Mouse (Mus musculus) right cerebral cortex, adult 18-20 months (tissue): ENCODE measurements around the gene Hoxa10.

ENCODE experiments used
- DNase-seq: peaks from one replicate; pipeline ENCODE4 v3.0.0; 2022; ENCODE audit warnings: mixed read lengths

Hoxa10 gene

GRCm38 (mm10) chr6:52203121-52203370 lies 37.6 kb downstream of the Hoxa10 start:
- no peak for DNase-seq

GRCm38 (mm10) chr6:52202362-52203120 lies 38.1 kb downstream of the Hoxa10 start:
- DNase-seq = no peak

GRCm38 (mm10) chr6:52201269-52201668 lies 39.4 kb downstream of the Hoxa10 start:
- no peak for DNase-seq

GRCm38 (mm10) chr6:52200751-52201250 lies 39.9 kb downstream of the Hoxa10 start:
- DNase-seq = no peak

GRCm38 (mm10) chr6:52200073-52200750 lies 40.4 kb downstream of the Hoxa10 start:
- DNase-seq = no peak

- DNase-seq = no peak
These were observed 43.4 kb downstream of the Hoxa10 start for GRCm38 (mm10) chr6:52197271-52197670.

GRCm38 (mm10) chr6:52196811-52197210 lies 43.8 kb downstream of the Hoxa10 start:
- no peak for DNase-seq

- DNase-seq = no peak
These were observed 46.0 kb downstream of the Hoxa10 start for GRCm38 (mm10) chr6:52194690-52195089.

- DNase-seq = no peak
These were observed 48.6 kb downstream of the Hoxa10 start for GRCm38 (mm10) chr6:52191860-52192550.

GRCm38 (mm10) chr6:52190906-52191810 lies 49.5 kb downstream of the Hoxa10 start, which contains the start of gene Hoxa4:
Gene Hoxa4 (minus strand): TSS chr6:52191753.
- DNase-seq = no peak

GRCm38 (mm10) chr6:52190410-52190809 lies 50.2 kb downstream of the Hoxa10 start:
- no peak for DNase-seq

GRCm38 (mm10) chr6:52189909-52190308 lies 50.7 kb downstream of the Hoxa10 start:
- DNase-seq = no peak

GRCm38 (mm10) chr6:52189172-52189591 lies 51.5 kb downstream of the Hoxa10 start:
- DNase-seq = no peak

GRCm38 (mm10) chr6:52186500-52186899 lies 54.2 kb downstream of the Hoxa10 start:
- DNase-seq = no peak

GRCm38 (mm10) chr6:52185834-52186233 lies 54.8 kb downstream of the Hoxa10 start:
- DNase-seq = no peak

GRCm38 (mm10) chr6:52185222-52185621 lies 55.4 kb downstream of the Hoxa10 start:
- DNase-seq = no peak

GRCm38 (mm10) chr6:52184668-52185067 lies 56.0 kb downstream of the Hoxa10 start:
- DNase-seq = no peak

GRCm38 (mm10) chr6:52183311-52184080 lies 57.2 kb downstream of the Hoxa10 start:
- no peak for DNase-seq

GRCm38 (mm10) chr6:52182793-52183192 lies 57.9 kb downstream of the Hoxa10 start:
- DNase-seq = no peak

GRCm38 (mm10) chr6:52182030-52182429 lies 58.6 kb downstream of the Hoxa10 start:
- DNase-seq = no peak
